Mouse (Mus musculus) limb, embryonic 14.5 days (tissue): Measurements from ENCODE around the gene Cblb. TPM values are rescaled to one million over a fixed set of nuclear protein-coding genes. Genes with fewer than 3 reads are reported as not detected.

Experiments
- ATAC-seq: fragments of 200-750 bp; cut with Nextera tagmentation; 2 replicates; pipeline ENCODE4 v1.8.0; 2017; ENCODE audit warnings: low read depth, moderate number of reproducible peaks, moderate TSS enrichment; ENCODE audit not compliant: low FRiP score
- DNase-seq: peaks from one replicate; pipeline ENCODE4 v3.0.0-alpha.2; 2015; ENCODE audit warnings: low spot score
- H3K27ac ChIP-seq: fragments of 300-500 bp; sonication (generic); replicated peaks from 2 replicates; pipeline ENCODE4 v1.5.1; 2014; ENCODE audit warnings: low read depth, mild to moderate bottlenecking, low read length, moderate library complexity, mixed read lengths
- H3K27me3 ChIP-seq: fragments of 300-500 bp; sonication (generic); 2 replicates; pipeline ENCODE4 v1.6.1; 2014; ENCODE audit warnings: low read length, mixed read lengths; ENCODE audit not compliant: control insufficient read depth, insufficient read depth
- H3K36me3 ChIP-seq: fragments of 300-500 bp; sonication (generic); 2 replicates; pipeline ENCODE4 v1.6.1; 2014; ENCODE audit warnings: mild to moderate bottlenecking, low read length, moderate library complexity, mixed read lengths; ENCODE audit not compliant: control insufficient read depth, insufficient read depth
- H3K4me1 ChIP-seq: fragments of 300-500 bp; sonication (generic); 2 replicates; pipeline ENCODE4 v1.6.1; 2014; ENCODE audit warnings: antibody characterized with exemption, low read length, mixed read lengths; ENCODE audit not compliant: control insufficient read depth, insufficient read depth
- H3K4me2 ChIP-seq: fragments of 300-500 bp; sonication (generic); replicated peaks from 2 replicates; pipeline ENCODE4 v1.6.1; 2014; ENCODE audit warnings: low read depth, mild to moderate bottlenecking, low read length, moderate library complexity; ENCODE audit not compliant: severe bottlenecking
- H3K4me3 ChIP-seq: fragments of 300-500 bp; sonication (generic); replicated peaks from 2 replicates; pipeline ENCODE4 v1.5.1; 2014; ENCODE audit warnings: low read length
- H3K9ac ChIP-seq: fragments of 300-500 bp; sonication (generic); 2 replicates; pipeline ENCODE4 v1.6.1; 2014; ENCODE audit warnings: mild to moderate bottlenecking, low read depth, low read length, moderate library complexity; ENCODE audit not compliant: severe bottlenecking
- H3K9me3 ChIP-seq: fragments of 300-500 bp; sonication (generic); 2 replicates; pipeline ENCODE4 v1.6.1; 2016; ENCODE audit warnings: low read length; ENCODE audit not compliant: control insufficient read depth
- POLR2A ChIP-seq: fragments of 200-500 bp; IDR thresholded peaks from 2 replicates; pipeline ENCODE4 v1.8.0; 2012; ENCODE audit warnings: inconsistent platforms, mild to moderate bottlenecking, moderate library complexity, borderline replicate concordance; ENCODE audit not compliant: insufficient read depth, insufficient read length; ENCODE audit errors: extremely low read depth
- WGBS: fragments of 180-500 bp; shearing (Covaris S2); extraction: QIAGEN DNeasy Blood & Tissue Kit; methylation state at CpG from one replicate; pipeline ENCODE4 v1.1.7; 2014; 5-methylcytosine and 5-hydroxymethylcytosine counted together
- polyA plus RNA-seq, 2 experiments: library from polyadenylated mRNA; depleted of rRNA in 1 of 2; stranded (reverse) in 1 of 2; unstranded in 1 of 2; fragments of >200 nt; fragmentation: Nextera tagmentation in 1 of 2; extraction: Ambion mirVana in 1 of 2; gene quantifications; 2 replicates each; pipeline versions ENCODE4 v1.2.1 to v1.2.3; 2012 to 2014

The Cblb gene
- polyA plus RNA-seq, 2 experiments = 16.9 to 23.7 TPM

DNA sequence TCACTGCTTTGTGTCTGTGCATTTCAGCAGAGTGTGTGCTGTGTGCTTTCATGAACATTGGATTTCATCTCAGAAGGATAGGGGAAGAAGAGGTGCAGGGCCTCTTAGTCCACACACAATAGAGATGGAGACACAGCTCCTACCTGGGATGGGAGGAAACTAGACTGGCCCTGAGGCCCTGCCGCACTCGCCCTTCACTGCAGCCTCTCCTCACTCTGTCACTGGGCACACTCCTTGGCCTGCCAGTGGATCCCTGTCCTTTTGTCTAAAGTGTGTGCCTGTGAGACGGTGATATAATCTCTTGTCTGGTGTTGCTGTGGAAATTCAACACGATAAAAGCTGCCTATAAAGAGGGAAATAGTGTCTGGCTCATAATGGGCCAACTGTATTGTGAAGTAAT lies 88.0 kb downstream of the Cblb start:
- Histone ChIP-seq H3K4me1 (0 out of 2 replicates have a peak, but pooled peaks cover 3% of the 10 kb centered on the region), H3K36me3 (no peaks in the 10 kb centered on the region), H3K27ac (no peak overlapping the region), H3K9me3 (no peaks in the 10 kb centered on the region), H3K27me3 (no peaks in the 10 kb centered on the region), H3K4me3 (no peak overlapping the region), H3K9ac (no peak overlapping the region), H3K4me2 (no peak overlapping the region)
- TF ChIP-seq POLR2A = no peak
- no peak for ATAC-seq
- 52% methylated on average over 4 of the region's 4 CpGs for WGBS
- DNase-seq = no peak

DNA sequence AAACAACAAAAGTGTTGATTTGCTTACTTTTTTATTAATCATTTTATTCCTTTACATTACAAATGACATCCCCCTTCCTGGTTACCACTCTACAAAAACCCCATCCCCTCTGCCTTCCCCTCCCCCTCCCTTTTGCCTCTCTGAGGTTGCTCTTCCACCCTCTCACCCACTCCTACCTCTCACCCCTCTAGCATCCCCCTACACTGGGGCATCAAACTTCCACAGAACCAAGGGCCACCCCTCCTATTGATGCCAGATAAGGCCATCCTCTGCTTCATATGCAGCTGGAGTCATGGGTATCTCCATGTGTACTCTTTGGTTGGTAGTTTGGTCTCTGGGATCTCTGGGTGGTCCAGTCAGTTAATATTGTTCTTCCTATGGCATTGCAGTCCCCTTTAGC lies 93.9 kb downstream of the Cblb start:
- Histone ChIP-seq H3K4me1 (no peaks in the 10 kb centered on the region), H3K27ac (no peak overlapping the region), H3K9ac (no peak overlapping the region), H3K36me3 (no peaks in the 10 kb centered on the region), H3K4me2 (no peak overlapping the region), H3K9me3 (no peaks in the 10 kb centered on the region), H3K4me3 (no peak overlapping the region), H3K27me3 (no peaks in the 10 kb centered on the region)
- ATAC-seq (no peak), DNase-seq (no peak)
- TF ChIP-seq POLR2A = no peak

DNA sequence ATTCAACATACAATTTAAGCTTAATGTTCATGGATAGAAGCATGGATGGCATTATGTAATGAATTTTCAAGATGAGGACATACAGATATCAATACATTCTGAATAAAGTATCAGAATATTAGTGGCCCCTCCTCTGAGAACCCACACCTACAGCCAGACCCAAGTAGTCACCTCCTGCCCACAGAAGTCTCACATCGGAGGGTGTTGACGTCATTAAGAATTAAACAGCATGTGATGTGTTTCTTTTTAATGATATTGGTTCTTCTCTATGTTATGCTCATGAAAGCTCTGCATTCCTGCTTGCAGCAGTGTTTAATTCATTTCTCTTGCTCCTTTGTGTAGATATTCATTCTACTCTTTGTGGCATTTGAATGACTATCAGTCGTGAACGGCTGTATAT lies 94.9 kb downstream of the Cblb start:
- Histone ChIP-seq H3K4me2 (no peak overlapping the region), H3K36me3 (no peaks in the 10 kb centered on the region), H3K9ac (no peak overlapping the region), H3K9me3 (no peaks in the 10 kb centered on the region), H3K4me1 (no peaks in the 10 kb centered on the region), H3K27ac (no peak overlapping the region), H3K27me3 (no peaks in the 10 kb centered on the region), H3K4me3 (no peak overlapping the region)
- TF ChIP-seq POLR2A = no peak
- DNase-seq (no peak), ATAC-seq (no peak)
- 91% methylated on average over 4 of the region's 4 CpGs for WGBS

DNA sequence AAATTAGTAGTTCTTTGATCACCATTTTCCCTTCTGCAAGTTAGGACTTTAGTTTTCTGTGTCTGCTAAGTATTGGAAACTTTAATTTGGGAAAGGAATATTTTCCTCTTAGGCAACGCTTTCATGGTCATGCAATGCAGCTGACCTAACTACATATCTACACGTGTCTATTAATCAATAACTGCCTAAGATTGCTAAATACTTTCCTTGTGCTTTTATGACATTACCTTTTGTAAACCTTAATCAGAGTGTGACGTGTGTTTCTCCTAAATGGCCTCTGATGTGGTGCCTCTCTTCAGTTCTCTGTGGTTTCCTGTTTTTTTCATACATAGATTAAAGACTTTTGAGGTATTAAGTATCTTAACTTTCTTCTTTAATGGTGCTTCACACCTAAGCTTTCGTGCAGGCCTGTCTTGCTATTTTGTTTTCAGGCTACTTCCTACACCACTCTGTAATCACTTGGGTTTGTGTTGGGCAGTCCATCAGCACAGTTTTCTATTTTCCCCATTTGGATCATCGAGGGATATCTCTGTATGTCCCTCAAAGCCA lies 98.4 kb downstream of the Cblb start:
- ATAC-seq = no peak
- no peak overlapping the region for H3K27ac ChIP-seq
- no peak overlapping the region for H3K4me3 ChIP-seq
- no peaks in the 10 kb centered on the region for H3K9me3 ChIP-seq
- H3K27me3 ChIP-seq = no peaks in the 10 kb centered on the region
- no peak for DNase-seq
- WGBS = 82% methylated on average over 5 of the region's 5 CpGs
- H3K4me2 ChIP-seq = no peak overlapping the region
- peaks cover 7% of the 10 kb centered on the region; the same call in 1 of the 2 replicates for H3K4me1 ChIP-seq
- TF ChIP-seq POLR2A = no peak
- no peak overlapping the region for H3K9ac ChIP-seq
- H3K36me3 ChIP-seq = no peaks in the 10 kb centered on the region

DNA sequence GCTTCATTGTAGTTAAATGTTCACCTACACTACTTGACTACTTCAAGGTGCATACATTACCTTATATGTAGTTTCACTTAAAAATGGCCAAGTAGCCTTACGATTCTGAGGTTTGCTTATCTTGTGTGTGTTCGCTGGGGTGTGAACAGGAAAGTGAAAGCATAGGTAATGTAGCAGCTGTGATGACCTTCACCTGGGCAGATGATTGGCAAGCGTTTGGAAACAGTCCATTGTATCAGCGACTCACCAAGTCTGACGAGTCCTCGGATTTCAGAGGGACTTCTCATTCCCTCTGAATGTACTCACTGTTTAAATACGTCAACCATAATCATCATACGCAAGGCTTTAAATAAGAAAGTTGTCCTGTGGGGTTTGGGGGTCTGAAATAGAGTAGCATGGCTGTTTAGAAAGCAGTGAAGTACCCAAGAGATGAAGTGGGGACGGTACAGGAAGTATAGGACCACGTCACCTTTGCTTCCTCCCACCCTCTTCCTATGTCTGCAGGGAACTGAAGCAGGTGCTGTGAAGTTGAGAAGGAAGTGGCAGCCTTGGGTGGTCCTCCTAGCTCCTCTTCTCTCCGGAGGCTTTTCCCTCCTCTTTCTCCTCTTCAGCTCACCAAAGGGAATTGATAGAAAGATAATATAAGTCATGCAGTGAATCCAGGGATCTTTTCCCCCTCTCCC lies 101.9 kb downstream of the Cblb start:
- no peak for DNase-seq
- Histone ChIP-seq H3K4me2 (no peak overlapping the region), H3K36me3 (peaks cover 10% of the 10 kb centered on the region), H3K4me1 (peaks cover 12% of the 10 kb centered on the region; the same call in 1 of the 2 replicates), H3K27ac (no peak overlapping the region), H3K4me3 (no peak overlapping the region), H3K9me3 (no peaks in the 10 kb centered on the region), H3K27me3 (no peaks in the 10 kb centered on the region), H3K9ac (no peak overlapping the region)
- TF ChIP-seq POLR2A = no peak
- ATAC-seq = no peak
- WGBS = 80% methylated on average over 11 of the region's 11 CpGs
